Mouse (Mus musculus) heart, adult 2 months (tissue): ENCODE results near the gene Clptm1l. TPM values are rescaled to one million over a fixed set of nuclear protein-coding genes. Genes with fewer than 3 reads are reported as not detected.
A peak's percentile ranks its signal among the peaks of the same experiment; 100 is the strongest.

Experiments used
- DNase-seq, 2 experiments: peaks; one replicate each; pipeline ENCODE4 v3.0.0; 2021
- H3K27ac ChIP-seq: fragments of 200-600 bp; 2 replicates; pipeline ENCODE4 v1.8.1; 2022
- H3K27me3 ChIP-seq: fragments of 200-500 bp; 2 replicates; pipeline ENCODE4 v1.6.1; 2012; ENCODE audit warnings: mild to moderate bottlenecking, low read length, inconsistent platforms, mixed read lengths; ENCODE audit not compliant: control insufficient read depth, insufficient read depth
- H3K36me3 ChIP-seq: fragments of 200-500 bp; 2 replicates; pipeline ENCODE4 v1.6.1; 2012; ENCODE audit warnings: low read length, inconsistent platforms; ENCODE audit not compliant: control insufficient read depth, insufficient read depth
- H3K4me1 ChIP-seq: fragments of 200-500 bp; 2 replicates; pipeline ENCODE4 v1.6.1; 2011; ENCODE audit warnings: low read length; ENCODE audit not compliant: control insufficient read depth, insufficient read depth
- H3K4me3 ChIP-seq: fragments of 200-600 bp; 2 replicates; pipeline ENCODE4 v1.8.1; 2022
- H3K79me2 ChIP-seq: fragments of 200-500 bp; replicated peaks from 2 replicates; pipeline ENCODE4 v1.6.1; 2012; ENCODE audit warnings: mild to moderate bottlenecking, inconsistent platforms, low read length, moderate library complexity, mixed read lengths; ENCODE audit not compliant: control insufficient read depth, insufficient read depth
- H3K9ac ChIP-seq: fragments of 200-500 bp; 2 replicates; pipeline ENCODE4 v1.6.1; 2012; ENCODE audit warnings: low read depth, mild to moderate bottlenecking, control low read depth, inconsistent platforms, low read length, mixed read lengths
- CTCF ChIP-seq: fragments of 200-600 bp; IDR thresholded peaks from 2 replicates; pipeline ENCODE4 v1.8.1; 2022; ENCODE audit warnings: antibody characterized with exemption, mild to moderate bottlenecking, moderate library complexity
- EP300 ChIP-seq: fragments of 200-500 bp; IDR thresholded peaks from 2 replicates; pipeline ENCODE4 v1.6.1; 2011; ENCODE audit warnings: low read depth, low read length, control low read depth; ENCODE audit not compliant: insufficient read depth
- POLR2A ChIP-seq: fragments of 200-500 bp; IDR thresholded peaks from 2 replicates; pipeline ENCODE4 v1.6.1; 2011; ENCODE audit warnings: mild to moderate bottlenecking, low read depth, low read length, control low read depth; ENCODE audit not compliant: insufficient read depth
- WGBS: fragments of 180-500 bp; shearing (Covaris S2); methylation state at CpG from one replicate; pipeline ENCODE4 v1.1.7; 2018; 5-methylcytosine and 5-hydroxymethylcytosine counted together
- intact Hi-C: fragments of 180-260 bp; cut with DNase I; formaldehyde crosslinking; loops from one replicate; pipeline ENCODE4 v1.15.1; 2025
- long read RNA-seq: library from polyadenylated mRNA; stranded (forward); transcript quantifications from one replicate; pipeline ENCODE4 v2.0.0, GENCODE M21; 2021
- polyA plus RNA-seq: library from polyadenylated mRNA; depleted of rRNA; stranded (reverse); fragments of >200 nt; gene quantifications from 2 replicates; pipeline ENCODE4 v1.2.3, GENCODE M21; 2012; rRNA removed
- total RNA-seq, 2 experiments: library from RNA; stranded (reverse); gene quantifications; 2 replicates each; pipeline ENCODE4 v1.2.3; 2021

The Clptm1l gene
- total RNA-seq, result 10 to 100 TPM; 57.4 to 68.5 TPM
- polyA plus RNA-seq, result 81.9 and 100 TPM in 2 replicates
- long read RNA-seq, transcript Clptm1l-201 (17 exons, 2,340 nt), result major isoform, 60 of 68 reads
- long read RNA-seq, partial matches to known transcripts, result 5 of 68 reads
- long read RNA-seq, other reads (novel, unspliced or antisense), result 3 of 68 reads

- TF ChIP-seq EP300 (peak; percentile 51; the same call in 1 of the 2 replicates), CTCF (0 out of 2 replicates have a peak, but pooled peaks have one; percentile 6), POLR2A (peak; percentile 83)
- Histone ChIP-seq H3K4me1 (peaks cover 7% of the 10 kb centered on the region), H3K27ac (peak within 1 kb of the TSS; percentile 83), H3K27me3 (no peaks in the 10 kb centered on the region), H3K79me2 (no peaks in the 10 kb centered on the region; the same call in 1 of the 2 replicates), H3K9ac (peak within 1 kb of the TSS; percentile 78), H3K36me3 (no peaks in the 10 kb centered on the region; the same call in 1 of the 2 replicates), H3K4me3 (peak within 1 kb of the TSS; percentile 72)
- intact Hi-C loops, result loop anchor here (1.0 to 5.0 kb wide), 2 partner anchors 275 to 459 kb away; partner anchors contain the start of genes Cep72, Mrpl36 and Ndufs6
- peak; percentile 97 to 98 for DNase-seq
- WGBS, result under 1% methylated on average over 53 of the region's 53 CpGs
Measured at GRCm38 (mm10) chr13:73603522-73604155, at the start of gene Clptm1l. Gene Clptm1l, plus strand, starts transcription at chr13:73604006.

GRCm38 (mm10) chr13:73564201-73564600 is 39.6 kb upstream of the Clptm1l start:
- Histone ChIP-seq H3K27ac (no peak overlapping the region), H3K4me3 (no peak overlapping the region), H3K79me2 (no peaks in the 10 kb centered on the region), H3K27me3 (no peaks in the 10 kb centered on the region), H3K4me1 (no peaks in the 10 kb centered on the region), H3K9ac (no peak overlapping the region), H3K36me3 (no peaks in the 10 kb centered on the region)
- no peak for DNase-seq
- intact Hi-C loops, result no loop called here
- no peak for TF ChIP-seq POLR2A
- TF ChIP-seq CTCF, result no peak
- TF ChIP-seq EP300, result no peak
- WGBS, result 76% methylated on average over 5 of the region's 5 CpGs

GRCm38 (mm10) chr13:73575051-73575450 is 28.8 kb upstream of the Clptm1l start:
- Histone ChIP-seq H3K36me3 (no peaks in the 10 kb centered on the region), H3K4me3 (no peak overlapping the region), H3K79me2 (no peaks in the 10 kb centered on the region), H3K9ac (no peak overlapping the region), H3K27ac (no peak overlapping the region), H3K27me3 (no peaks in the 10 kb centered on the region), H3K4me1 (no peaks in the 10 kb centered on the region)
- DNase-seq, result no peak
- intact Hi-C loops, result no loop called here
- no peak for TF ChIP-seq CTCF
- no peak for TF ChIP-seq POLR2A
- no peak for TF ChIP-seq EP300

- Histone ChIP-seq H3K4me3 (no peak overlapping the region), H3K36me3 (no peaks in the 10 kb centered on the region), H3K27ac (no peak overlapping the region), H3K4me1 (no peaks in the 10 kb centered on the region), H3K9ac (no peak overlapping the region), H3K79me2 (no peaks in the 10 kb centered on the region), H3K27me3 (no peaks in the 10 kb centered on the region)
- no peak for DNase-seq
- 55% methylated on average over 2 of the region's 2 CpGs for WGBS
- intact Hi-C loops, result no loop called here
- TF ChIP-seq CTCF, result no peak
- TF ChIP-seq POLR2A, result no peak
- no peak for TF ChIP-seq EP300
Measured at GRCm38 (mm10) chr13:73577277-73577676, 26.5 kb upstream of the Clptm1l start.

- H3K27me3 ChIP-seq, result no peaks in the 10 kb centered on the region; the same call in 1 of the 2 replicates
- intact Hi-C loops, result no loop called here
- H3K27ac ChIP-seq, result no peak overlapping the region
- no peak overlapping the region for H3K9ac ChIP-seq
- no peak for DNase-seq
- no peak overlapping the region for H3K4me3 ChIP-seq
- H3K79me2 ChIP-seq, result no peaks in the 10 kb centered on the region
- no peak for TF ChIP-seq POLR2A
- TF ChIP-seq EP300, result no peak
- no peak for TF ChIP-seq CTCF
- H3K36me3 ChIP-seq, result no peaks in the 10 kb centered on the region
- WGBS, result 79% methylated on average over 3 of the region's 3 CpGs
- no peaks in the 10 kb centered on the region for H3K4me1 ChIP-seq
Measured at GRCm38 (mm10) chr13:73591488-73591887, 12.3 kb upstream of the Clptm1l start.

- H3K27me3 ChIP-seq, result no peaks in the 10 kb centered on the region; the same call in 1 of the 2 replicates
- H3K4me3 ChIP-seq, result no peak overlapping the region
- no peak for DNase-seq
- WGBS, result 26% methylated on average over 2 of the region's 2 CpGs
- H3K4me1 ChIP-seq, result no peaks in the 10 kb centered on the region
- H3K36me3 ChIP-seq, result no peaks in the 10 kb centered on the region
- TF ChIP-seq POLR2A (no peak), EP300 (no peak), CTCF (no peak)
- no peaks in the 10 kb centered on the region for H3K79me2 ChIP-seq
- no peak overlapping the region for H3K9ac ChIP-seq
- intact Hi-C loops, result no loop called here
- H3K27ac ChIP-seq, result no peak overlapping the region
Measured at GRCm38 (mm10) chr13:73592546-73592945, 11.3 kb upstream of the Clptm1l start.
